Mouse (Mus musculus) hindbrain, embryonic 11.5 days (tissue): ENCODE results near the gene Ift80. TPM values are rescaled to one million over a fixed set of nuclear protein-coding genes. Genes with fewer than 3 reads are reported as not detected.
"Not testable (repeated sequence)": the region's sequence is repeated elsewhere in the genome, so short reads cannot be mapped to it uniquely, and the experiment has no call there.

Experiments used
- ATAC-seq: fragments of 200-750 bp; cut with Nextera tagmentation; 2 replicates; pipeline ENCODE4 v1.8.0; 2017; ENCODE audit warnings: mild to moderate bottlenecking, moderate TSS enrichment, moderate library complexity; ENCODE audit not compliant: low FRiP score
- DNase-seq: peaks from one replicate; pipeline ENCODE4 v3.0.0-alpha.2; 2015; ENCODE audit warnings: low spot score
- H3K27ac ChIP-seq: fragments of 300-500 bp; sonication (generic); 2 replicates; pipeline ENCODE4 v1.5.1; 2014; ENCODE audit warnings: mild to moderate bottlenecking, low read depth, low read length
- H3K27me3 ChIP-seq: fragments of 300-500 bp; sonication (generic); 2 replicates; pipeline ENCODE4 v1.6.1; 2014; ENCODE audit warnings: mild to moderate bottlenecking, low read length, moderate library complexity, mixed read lengths; ENCODE audit not compliant: control insufficient read depth, insufficient read depth
- H3K36me3 ChIP-seq: fragments of 300-500 bp; sonication (generic); 2 replicates; pipeline ENCODE4 v1.6.1; 2014; ENCODE audit warnings: mild to moderate bottlenecking, low read length, moderate library complexity, mixed read lengths; ENCODE audit not compliant: control insufficient read depth, insufficient read depth
- H3K4me1 ChIP-seq: fragments of 300-500 bp; sonication (generic); replicated peaks from 2 replicates; pipeline ENCODE4 v1.6.1; 2014; ENCODE audit warnings: low read length, mixed read lengths; ENCODE audit not compliant: control insufficient read depth, insufficient read depth
- H3K4me2 ChIP-seq: fragments of 300-500 bp; sonication (generic); replicated peaks from 2 replicates; pipeline ENCODE4 v1.6.1; 2014; ENCODE audit warnings: mild to moderate bottlenecking, low read depth, low read length
- H3K4me3 ChIP-seq: fragments of 300-500 bp; sonication (generic); 2 replicates; pipeline ENCODE4 v1.5.1; 2014; ENCODE audit warnings: low read depth, low read length
- H3K9ac ChIP-seq: fragments of 300-500 bp; sonication (generic); 2 replicates; pipeline ENCODE4 v1.6.1; 2014; ENCODE audit warnings: low read depth, low read length
- H3K9me3 ChIP-seq: fragments of 300-500 bp; sonication (generic); 2 replicates; pipeline ENCODE4 v1.6.1; 2016; ENCODE audit warnings: low read length; ENCODE audit not compliant: control insufficient read depth
- WGBS: fragments of 180-500 bp; shearing (Covaris S2); extraction: QIAGEN DNeasy Blood & Tissue Kit; methylation state at CpG from one replicate; pipeline ENCODE4 v1.1.7; 2014; 5-methylcytosine and 5-hydroxymethylcytosine counted together
- polyA plus RNA-seq: library from polyadenylated mRNA; unstranded; fragments of >200 nt; fragmentation: Nextera tagmentation; extraction: Ambion mirVana; gene quantifications from 2 replicates; pipeline ENCODE4 v1.2.1, GENCODE M21; 2014

Ift80 gene
- polyA plus RNA-seq, 1 experiment from 2014 or later, result 16.8 TPM

GRCm38 (mm10) chr3:69044167-69044591 is 39.8 kb upstream of the Ift80 start:
- DNase-seq (peak; percentile 74), ATAC-seq (peak; percentile 69)
- Histone ChIP-seq H3K9ac (peak overlapping the region; percentile 97), H3K4me3 (peak overlapping the region; percentile 93), H3K27ac (peak overlapping the region; percentile 96), H3K36me3 (no peaks in the 10 kb centered on the region), H3K4me2 (peak overlapping the region; percentile 40), H3K9me3 (no peaks in the 10 kb centered on the region), H3K4me1 (peaks cover 2% of the 10 kb centered on the region; the same call in 1 of the 2 replicates), H3K27me3 (no peaks in the 10 kb centered on the region)
- WGBS, result under 1% methylated on average over 39 of the region's 42 CpGs

- H3K27ac ChIP-seq, result no peak overlapping the region
- H3K9ac ChIP-seq, result no peak overlapping the region
- no peaks in the 10 kb centered on the region for H3K27me3 ChIP-seq
- WGBS, result 83% methylated on average over 5 of the region's 5 CpGs
- H3K9me3 ChIP-seq, result no peaks in the 10 kb centered on the region
- DNase-seq (no peak), ATAC-seq (no peak)
- no peaks in the 10 kb centered on the region for H3K36me3 ChIP-seq
- H3K4me1 ChIP-seq, result peaks cover 2% of the 10 kb centered on the region; the same call in 1 of the 2 replicates
- no peak overlapping the region for H3K4me3 ChIP-seq
- H3K4me2 ChIP-seq, result 0 out of 2 replicates have a peak overlapping the region, but pooled peaks have one; percentile 6
Measured at GRCm38 (mm10) chr3:69041298-69041697, 36.9 kb upstream of the Ift80 start.

DNA sequence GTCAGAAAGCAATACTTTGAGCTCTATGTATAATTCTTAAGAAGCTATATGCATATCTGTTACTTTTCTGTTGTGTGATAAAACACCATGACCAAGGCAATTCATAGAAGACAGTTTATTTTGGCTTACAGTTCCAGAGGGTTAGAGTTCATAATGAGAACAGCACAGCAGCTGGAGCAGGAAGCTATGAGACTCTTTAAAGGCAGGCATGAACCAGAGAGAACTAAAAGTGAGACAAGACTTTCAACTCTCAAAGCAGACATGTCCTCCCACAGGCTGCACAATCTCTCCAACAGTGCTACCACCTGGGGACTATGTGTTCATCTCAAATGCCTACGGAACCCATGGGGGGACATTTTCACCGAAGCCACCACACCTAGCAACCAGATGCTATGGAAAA is 35.7 kb upstream of the Ift80 start:
- Histone ChIP-seq H3K9ac (no peak overlapping the region), H3K27ac (no peak overlapping the region), H3K36me3 (no peaks in the 10 kb centered on the region), H3K4me3 (no peak overlapping the region), H3K4me1 (no peaks in the 10 kb centered on the region), H3K9me3 (no peaks in the 10 kb centered on the region), H3K27me3 (no peaks in the 10 kb centered on the region), H3K4me2 (no peak overlapping the region)
- DNase-seq (no peak), ATAC-seq (no peak)
- WGBS, result 91% methylated on average over 2 of the region's 2 CpGs

- ATAC-seq (no peak), DNase-seq (no peak)
- H3K36me3 ChIP-seq, result 0 out of 2 replicates have a peak, but pooled peaks cover 10% of the 10 kb centered on the region
- 93% methylated on average over 1 of the region's 1 CpGs for WGBS
- H3K27me3 ChIP-seq, result no peaks in the 10 kb centered on the region
- H3K4me3 ChIP-seq, result no peak overlapping the region
- no peak overlapping the region for H3K27ac ChIP-seq
- H3K9me3 ChIP-seq, result no peaks in the 10 kb centered on the region
- H3K4me1 ChIP-seq, result no peaks in the 10 kb centered on the region
- no peak overlapping the region for H3K4me2 ChIP-seq
- no peak overlapping the region for H3K9ac ChIP-seq
Measured at GRCm38 (mm10) chr3:69026133-69026783, 21.9 kb upstream of the Ift80 start.

GRCm38 (mm10) chr3:69020764-69021163 is 16.4 kb upstream of the Ift80 start:
- DNase-seq, result no peak
- Histone ChIP-seq H3K9ac (no peak overlapping the region), H3K4me1 (no peaks in the 10 kb centered on the region), H3K4me3 (no peak overlapping the region), H3K27me3 (no peaks in the 10 kb centered on the region), H3K27ac (no peak overlapping the region), H3K4me2 (no peak overlapping the region), H3K36me3 (peaks cover 6% of the 10 kb centered on the region), H3K9me3 (no peaks in the 10 kb centered on the region)
- no peak for ATAC-seq

GRCm38 (mm10) chr3:69020285-69020684 is 15.9 kb upstream of the Ift80 start:
- no peak overlapping the region for H3K9ac ChIP-seq
- no peak overlapping the region for H3K4me2 ChIP-seq
- H3K9me3 ChIP-seq, result no peaks in the 10 kb centered on the region
- H3K27me3 ChIP-seq, result no peaks in the 10 kb centered on the region
- peaks cover 6% of the 10 kb centered on the region for H3K36me3 ChIP-seq
- WGBS, result 97% methylated on average over 2 of the region's 2 CpGs
- no peaks in the 10 kb centered on the region for H3K4me1 ChIP-seq
- DNase-seq (peak; percentile 39), ATAC-seq (no peak)
- no peak overlapping the region for H3K4me3 ChIP-seq
- H3K27ac ChIP-seq, result no peak overlapping the region

DNA sequence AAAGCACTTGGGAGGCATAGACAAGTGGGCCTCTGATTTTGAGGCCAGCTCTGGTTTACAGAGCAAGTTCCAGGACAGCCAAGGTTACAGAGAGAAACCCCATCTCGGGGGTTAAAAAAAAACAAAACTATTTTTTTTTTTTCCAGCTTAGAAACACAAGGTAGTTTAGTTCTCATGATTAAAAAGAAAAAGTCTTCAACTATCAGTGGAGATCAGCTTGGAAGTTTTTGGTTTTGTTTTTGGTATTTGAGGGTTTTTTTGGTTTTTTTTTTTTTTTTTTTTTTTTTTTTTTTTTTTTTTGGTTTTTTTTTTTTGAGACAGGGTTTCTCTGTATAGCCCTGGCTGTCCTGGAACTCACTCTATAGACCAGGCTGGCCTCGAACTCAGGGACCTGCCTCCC is 14.3 kb upstream of the Ift80 start:
- WGBS, result 98% methylated on average over 2 of the region's 2 CpGs
- not testable (repeated sequence) for ATAC-seq

DNA sequence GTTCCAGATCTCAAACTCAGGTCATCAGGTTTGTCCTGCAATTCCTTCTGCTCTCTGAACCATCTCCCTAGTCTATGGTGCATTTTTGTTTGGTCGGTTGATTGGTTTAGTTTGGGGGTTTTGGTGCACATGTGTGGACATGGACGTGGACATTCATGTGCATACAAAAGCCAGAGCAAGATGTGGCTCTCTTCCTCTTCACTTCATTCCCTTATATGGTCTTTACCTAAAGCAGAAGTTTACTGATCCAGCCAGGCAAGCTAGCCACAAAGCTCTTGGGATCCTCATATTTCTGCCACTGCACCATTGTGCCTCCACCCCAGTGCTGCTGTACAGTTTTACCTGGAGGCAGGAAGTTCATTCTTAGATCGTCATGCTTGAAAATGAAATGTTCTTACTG is 12.8 kb upstream of the Ift80 start:
- H3K4me3 ChIP-seq, result no peak overlapping the region
- DNase-seq (no peak), ATAC-seq (no peak)
- H3K36me3 ChIP-seq, result peaks cover 6% of the 10 kb centered on the region
- no peaks in the 10 kb centered on the region for H3K4me1 ChIP-seq
- no peak overlapping the region for H3K9ac ChIP-seq
- no peaks in the 10 kb centered on the region for H3K27me3 ChIP-seq
- no peak overlapping the region for H3K4me2 ChIP-seq
- H3K27ac ChIP-seq, result no peak overlapping the region
- no peaks in the 10 kb centered on the region for H3K9me3 ChIP-seq
- 89% methylated on average over 3 of the region's 3 CpGs for WGBS

More for the DNA sequence above, 14.3 kb upstream of the Ift80 start:
- H3K36me3 ChIP-seq, DNase-seq, H3K27me3 ChIP-seq, H3K27ac ChIP-seq, H3K4me1 ChIP-seq, H3K9ac ChIP-seq, H3K4me2 ChIP-seq, H3K4me3 ChIP-seq, H3K9me3 ChIP-seq: not testable (repeated sequence)

GRCm38 (mm10) chr3:69008873-69009272 is 4.5 kb upstream of the Ift80 start:
- WGBS, result 91% methylated on average over 2 of the region's 2 CpGs
- H3K4me1 ChIP-seq, result no peaks in the 10 kb centered on the region

More at GRCm38 (mm10) chr3:69008873-69009272, 4.5 kb upstream of the Ift80 start:
- H3K36me3 ChIP-seq, result no peaks in the 10 kb centered on the region
- no peaks in the 10 kb centered on the region for H3K27me3 ChIP-seq
- H3K4me3 ChIP-seq, result no peak overlapping the region
- H3K27ac ChIP-seq, result no peak overlapping the region
- DNase-seq (no peak), ATAC-seq (no peak)
- no peak overlapping the region for H3K9ac ChIP-seq
- H3K9me3 ChIP-seq, result no peaks in the 10 kb centered on the region
- H3K4me2 ChIP-seq, result no peak overlapping the region
